Mouse (Mus musculus): Measurements from ENCODE around the gene Pfkfb3. TPM values are rescaled to one million over a fixed set of nuclear protein-coding genes. Genes with fewer than 3 reads are reported as not detected.

The Pfkfb3 gene
- total RNA-seq, 1 experiment: 19.6 TPM

DNA sequence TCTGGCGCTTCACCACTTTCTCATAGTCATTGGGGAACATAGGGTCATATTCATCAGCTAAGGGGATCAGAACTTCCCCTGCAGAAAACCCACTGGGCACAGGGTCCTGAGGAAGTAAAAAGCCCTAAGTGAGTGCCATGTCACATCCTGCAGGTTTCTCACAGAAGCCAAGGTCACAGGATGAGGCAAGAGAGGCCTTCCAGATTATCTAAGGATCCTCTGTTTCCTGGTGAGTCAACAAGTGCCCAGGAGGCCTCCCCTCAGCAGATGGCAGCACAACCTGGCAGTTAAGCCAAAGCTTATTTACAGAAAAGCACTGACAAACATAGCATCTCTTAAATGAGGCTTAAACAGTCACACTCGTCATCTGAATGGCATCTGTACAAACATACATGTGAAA, 42.8 kb upstream of the Pfkfb3 start:
- TF ChIP-seq ZNF384 (IDR thresholded peaks at IDR 0.05; ENCODE audit: low read depth, low read length) (no peak), HCFC1 (IDR thresholded peaks at IDR 0.05; ENCODE audit: borderline replicate concordance, insufficient read depth, low read length) (no peak), ZC3H11A (IDR thresholded peaks at IDR 0.05; ENCODE audit: borderline replicate concordance, low read depth, low read length) (no peak), MAFK (IDR thresholded peaks at IDR 0.05; ENCODE audit: insufficient read depth, low read depth, low read length) (no peak), CHD2 (IDR thresholded peaks at IDR 0.05; ENCODE audit: low read depth, low read length) (no peak)
- H3K36me3 ChIP-seq (ENCODE audit: control insufficient read depth, insufficient read depth, low read length, poor library complexity, severe bottlenecking): peaks cover 51% of the 10 kb centered on the region
- 0 out of 2 replicates have a peak, but pooled peaks cover 3% of the 10 kb centered on the region for H3K9me3 ChIP-seq (ENCODE audit: control insufficient read depth, insufficient read depth, low read depth, low read length)
- in situ Hi-C loops (cut with MboI; ENCODE audit: low sequenced_read_pairs in 2 of 2, unreplicated experiment in 2 of 2): no loop called here
- H3K27ac ChIP-seq (ENCODE audit: insufficient read depth, low read depth, low read length, poor library complexity, severe bottlenecking): no peak overlapping the region
- H3K9ac ChIP-seq (ENCODE audit: insufficient read depth, low read depth, low read length, poor library complexity, severe bottlenecking): no peak overlapping the region
- DNase-seq (ENCODE audit: low read depth, low spot score): no peak
- H3K4me3 ChIP-seq (ENCODE audit: insufficient read depth in 1 of 2, low read depth in 1 of 2, low read length in 2 of 2, poor library complexity in 1 of 2, severe bottlenecking in 1 of 2): no peak overlapping the region
- H3K4me1 ChIP-seq (ENCODE audit: control insufficient read depth in 2 of 2, insufficient read depth in 2 of 2, low read length in 2 of 2, poor library complexity in 1 of 2): peaks cover 0 to 6% of the 10 kb centered on the region in 2 experiments; a peak in 3 of 4 replicates

- H3K4me3 ChIP-seq (ENCODE audit: insufficient read depth in 1 of 2, low read depth in 1 of 2, low read length in 2 of 2, poor library complexity in 1 of 2, severe bottlenecking in 1 of 2): no peak overlapping the region
- in situ Hi-C loops (cut with MboI; ENCODE audit: low sequenced_read_pairs in 2 of 2, unreplicated experiment in 2 of 2): no loop called here
- H3K9ac ChIP-seq (ENCODE audit: insufficient read depth, low read depth, low read length, poor library complexity, severe bottlenecking): no peak overlapping the region
- no peak for TF ChIP-seq CHD2 (IDR thresholded peaks at IDR 0.05; ENCODE audit: low read depth, low read length)
- no peak for TF ChIP-seq MAFK (IDR thresholded peaks at IDR 0.05; ENCODE audit: insufficient read depth, low read depth, low read length)
- no peak for TF ChIP-seq ZC3H11A (IDR thresholded peaks at IDR 0.05; ENCODE audit: borderline replicate concordance, low read depth, low read length)
- no peak for TF ChIP-seq HCFC1 (IDR thresholded peaks at IDR 0.05; ENCODE audit: borderline replicate concordance, insufficient read depth, low read length)
- no peak for TF ChIP-seq ZNF384 (IDR thresholded peaks at IDR 0.05; ENCODE audit: low read depth, low read length)
- H3K4me1 ChIP-seq (ENCODE audit: control insufficient read depth in 2 of 2, insufficient read depth in 2 of 2, low read length in 2 of 2, poor library complexity in 1 of 2): no peaks in the 10 kb centered on the region
- no peak for DNase-seq (ENCODE audit: low read depth, low spot score)
- H3K36me3 ChIP-seq (ENCODE audit: control insufficient read depth, insufficient read depth, low read length, poor library complexity, severe bottlenecking): peaks cover 41% of the 10 kb centered on the region
- H3K9me3 ChIP-seq (ENCODE audit: control insufficient read depth, insufficient read depth, low read depth, low read length): no peaks in the 10 kb centered on the region
- H3K27ac ChIP-seq (ENCODE audit: insufficient read depth, low read depth, low read length, poor library complexity, severe bottlenecking): no peak overlapping the region
Measured at GRCm38 (mm10) chr2:11587996-11588395, 34.1 kb upstream of the Pfkfb3 start.

DNA sequence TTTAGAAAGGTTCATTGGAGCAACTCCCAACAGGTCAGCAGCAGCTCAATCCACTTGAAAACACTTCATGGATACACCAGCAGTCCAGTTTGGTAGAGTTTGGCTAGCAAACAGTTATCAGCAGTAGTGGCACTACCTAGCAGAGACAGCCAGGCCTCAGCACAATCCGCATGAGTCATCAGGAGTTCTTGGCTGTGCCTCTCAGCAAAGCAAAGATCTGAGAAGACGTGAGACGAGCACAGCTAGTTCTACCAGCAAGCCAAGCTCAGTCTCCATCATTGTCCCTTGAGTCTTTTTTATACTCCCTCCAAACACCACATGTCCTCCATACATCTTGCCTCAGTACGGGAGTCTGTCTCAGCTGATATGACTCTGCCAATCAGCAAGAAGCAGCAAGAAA, 25.5 kb upstream of the Pfkfb3 start:
- Histone ChIP-seq H3K9ac (ENCODE audit: insufficient read depth, low read depth, low read length, poor library complexity, severe bottlenecking) (no peak overlapping the region), H3K4me1 (ENCODE audit: control insufficient read depth in 2 of 2, insufficient read depth in 2 of 2, low read length in 2 of 2, poor library complexity in 1 of 2) (0 out of 4 replicates have a peak, but pooled peaks cover 0 to 2% of the 10 kb centered on the region in 2 experiments), H3K4me3 (ENCODE audit: insufficient read depth in 1 of 2, low read depth in 1 of 2, low read length in 2 of 2, poor library complexity in 1 of 2, severe bottlenecking in 1 of 2) (no peak overlapping the region), H3K36me3 (ENCODE audit: control insufficient read depth, insufficient read depth, low read length, poor library complexity, severe bottlenecking) (peaks cover 4% of the 10 kb centered on the region), H3K27ac (ENCODE audit: insufficient read depth, low read depth, low read length, poor library complexity, severe bottlenecking) (no peak overlapping the region), H3K9me3 (ENCODE audit: control insufficient read depth, insufficient read depth, low read depth, low read length) (no peaks in the 10 kb centered on the region)
- DNase-seq (ENCODE audit: low read depth, low spot score): no peak
- no peak for TF ChIP-seq ZC3H11A (IDR thresholded peaks at IDR 0.05; ENCODE audit: borderline replicate concordance, low read depth, low read length)
- TF ChIP-seq ZNF384 (IDR thresholded peaks at IDR 0.05; ENCODE audit: low read depth, low read length): no peak
- TF ChIP-seq CHD2 (IDR thresholded peaks at IDR 0.05; ENCODE audit: low read depth, low read length): no peak
- no peak for TF ChIP-seq HCFC1 (IDR thresholded peaks at IDR 0.05; ENCODE audit: borderline replicate concordance, insufficient read depth, low read length)
- no peak for TF ChIP-seq MAFK (IDR thresholded peaks at IDR 0.05; ENCODE audit: insufficient read depth, low read depth, low read length)
- in situ Hi-C loops (cut with MboI; ENCODE audit: low sequenced_read_pairs in 2 of 2, unreplicated experiment in 2 of 2): no loop called here

DNA sequence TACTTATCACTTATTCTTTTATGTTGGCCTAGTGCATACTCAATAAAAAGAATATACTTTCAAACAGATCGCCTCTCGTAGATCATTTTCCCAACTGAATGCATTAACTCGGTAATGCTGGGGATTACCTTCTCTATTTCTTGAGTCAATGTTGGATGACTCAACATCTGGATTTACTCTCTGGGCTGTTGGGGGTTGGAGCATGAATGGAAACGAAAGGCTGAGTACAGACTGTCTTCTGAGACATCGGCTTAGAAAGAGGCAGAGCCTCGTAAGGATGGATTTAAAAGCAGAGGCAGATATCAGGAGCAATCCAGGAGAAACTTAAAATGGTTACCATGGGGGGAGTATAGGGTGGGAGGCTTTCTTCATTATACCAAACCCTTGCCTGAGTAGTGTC, 24.3 kb upstream of the Pfkfb3 start:
- Histone ChIP-seq H3K4me3 (ENCODE audit: insufficient read depth in 1 of 2, low read depth in 1 of 2, low read length in 2 of 2, poor library complexity in 1 of 2, severe bottlenecking in 1 of 2) (no peak overlapping the region), H3K9me3 (ENCODE audit: control insufficient read depth, insufficient read depth, low read depth, low read length) (no peaks in the 10 kb centered on the region), H3K9ac (ENCODE audit: insufficient read depth, low read depth, low read length, poor library complexity, severe bottlenecking) (no peak overlapping the region), H3K4me1 (ENCODE audit: control insufficient read depth in 2 of 2, insufficient read depth in 2 of 2, low read length in 2 of 2, poor library complexity in 1 of 2) (0 out of 4 replicates have a peak, but pooled peaks cover 0 to 2% of the 10 kb centered on the region in 2 experiments), H3K36me3 (ENCODE audit: control insufficient read depth, insufficient read depth, low read length, poor library complexity, severe bottlenecking) (no peaks in the 10 kb centered on the region; the same call in 1 of the 2 replicates), H3K27ac (ENCODE audit: insufficient read depth, low read depth, low read length, poor library complexity, severe bottlenecking) (no peak overlapping the region)
- DNase-seq (ENCODE audit: low read depth, low spot score): no peak
- in situ Hi-C loops (cut with MboI; ENCODE audit: low sequenced_read_pairs in 2 of 2, unreplicated experiment in 2 of 2): no loop called here
- TF ChIP-seq ZNF384 (IDR thresholded peaks at IDR 0.05; ENCODE audit: low read depth, low read length) (no peak), MAFK (IDR thresholded peaks at IDR 0.05; ENCODE audit: insufficient read depth, low read depth, low read length) (no peak), ZC3H11A (IDR thresholded peaks at IDR 0.05; ENCODE audit: borderline replicate concordance, low read depth, low read length) (no peak), CHD2 (IDR thresholded peaks at IDR 0.05; ENCODE audit: low read depth, low read length) (no peak), HCFC1 (IDR thresholded peaks at IDR 0.05; ENCODE audit: borderline replicate concordance, insufficient read depth, low read length) (no peak)
